In genomic region chr12:73794151-73794883, GRCm38 (mm10) we compare ENCODE assay signal across 9 mouse cellular contexts.
DNase-seq lines count a peak whose midpoint lies in the region; ATAC-seq and TF ChIP-seq lines count a peak whose summit lies in the region.
"Had no signal": no experiment of that assay in that cellular context is flagged by ENCODE, and none has a peak within 500 bp of the region (broad histone marks: within the 10 kb centered on the region; RNA-seq: fewer than 3 reads in every experiment).

No protein-coding gene starts in this region.

- no peaks in the 10 kb centered on the region for H3K9me3 ChIP-seq in forebrain, embryonic 14.5 days (replicated peaks; ENCODE audit: control insufficient read depth, low read length)
- H3K9me3 ChIP-seq in heart, embryonic 16.5 days (replicated peaks; ENCODE audit: control insufficient read depth, low read length) = no peaks in the 10 kb centered on the region
- H3K9me3 ChIP-seq in kidney, postnatal 0 days (replicated peaks; ENCODE audit: low read length) = no peaks in the 10 kb centered on the region
- H3K9me3 ChIP-seq in neural tube, embryonic 13.5 days = no peaks in the 10 kb centered on the region

- H3K27me3 ChIP-seq in forebrain, embryonic 14.5 days (replicated peaks; ENCODE audit: control insufficient read depth, insufficient read depth, low read length) = no peaks in the 10 kb centered on the region
- H3K27me3 ChIP-seq in heart, embryonic 16.5 days (ENCODE audit: control insufficient read depth, insufficient read depth, low read length) = no peaks in the 10 kb centered on the region
- no peaks in the 10 kb centered on the region for H3K27me3 ChIP-seq in kidney, postnatal 0 days (ENCODE audit: insufficient read depth, low read length)
- H3K27me3 ChIP-seq in neural tube, embryonic 13.5 days = peaks cover 12% of the 10 kb centered on the region; the same call in 1 of the 2 replicates

- peak overlapping the region; percentile 25; the same call in 1 of the 2 replicates for H3K4me2 ChIP-seq in forebrain, embryonic 14.5 days (ENCODE audit: low read length)
- H3K4me2 ChIP-seq in heart, embryonic 16.5 days (ENCODE audit: low read depth, low read length) = peak overlapping the region; percentile 48
- H3K4me2 ChIP-seq in kidney, postnatal 0 days (ENCODE audit: low read length) = peak overlapping the region; percentile 10; the same call in 1 of the 2 replicates
- H3K4me2 ChIP-seq in neural tube, embryonic 13.5 days = peak overlapping the region; percentile 33; the same call in 1 of the 2 replicates

- H3K4me3 ChIP-seq in forebrain, embryonic 14.5 days (ENCODE audit: low read depth, low read length) = no peak overlapping the region
- H3K4me3 ChIP-seq in heart, embryonic 16.5 days (ENCODE audit: low read length) = 0 out of 2 replicates have a peak overlapping the region, but pooled peaks have one; percentile 0
- H3K4me3 ChIP-seq in kidney, postnatal 0 days (replicated peaks; ENCODE audit: low read depth, low read length) = no peak overlapping the region
- no peak overlapping the region for H3K4me3 ChIP-seq in neural tube, embryonic 13.5 days

- DNase-seq in 3T3-L1 (ENCODE audit: low read depth, low spot score) (peak; percentile 80), liver (peak; percentile 32)
- peak; percentile 67 to 74 for DNase-seq in adrenal gland, postnatal 4 days (ENCODE audit: low spot score in 2 of 2)
- DNase-seq in forebrain, embryonic 14.5 days (ENCODE audit: low spot score) = peak; percentile 57
- peak; percentile 51 for DNase-seq in kidney, postnatal 0 days (ENCODE audit: low spot score)
- peak; percentile 80 for DNase-seq in testis, postnatal 14 days (ENCODE audit: low spot score)

- 17% methylated on average over 17 of the region's 17 CpGs for WGBS in forebrain, embryonic 14.5 days
- WGBS in heart, embryonic 16.5 days = 9% methylated on average over 17 of the region's 17 CpGs
- WGBS in kidney, postnatal 0 days = 21% methylated on average over 17 of the region's 17 CpGs
- WGBS in neural tube, embryonic 13.5 days = 32% methylated on average over 17 of the region's 17 CpGs

- TF ChIP-seq CTCF in kidney, postnatal 0 days (IDR thresholded peaks at IDR 0.05; ENCODE audit: low read depth) = 0 out of 2 replicates have a peak, but pooled peaks have one; percentile 8

- H3K27ac ChIP-seq in forebrain, embryonic 14.5 days (ENCODE audit: low read depth, low read length) = peak overlapping the region; percentile 33; the same call in 1 of the 2 replicates
- H3K27ac ChIP-seq in heart, embryonic 16.5 days (ENCODE audit: low read length) = peak overlapping the region; percentile 95
- H3K27ac ChIP-seq in kidney, postnatal 0 days = peak overlapping the region; percentile 82
- H3K27ac ChIP-seq in neural tube, embryonic 13.5 days (replicated peaks) = no peak overlapping the region

- ATAC-seq in forebrain, embryonic 14.5 days = peak; percentile 55
- ATAC-seq in heart, embryonic 16.5 days (replicated peaks; ENCODE audit: extremely low read depth, insufficient read depth, low FRiP score) = peak; percentile 83
- peak; percentile 80 for ATAC-seq in kidney, postnatal 0 days (replicated peaks; ENCODE audit: low FRiP score, low read depth)
- 0 out of 2 replicates have a peak, but pooled peaks have one; percentile 32 for ATAC-seq in neural tube, embryonic 13.5 days (ENCODE audit: low read depth)

- no peaks in the 10 kb centered on the region for H3K36me3 ChIP-seq in forebrain, embryonic 14.5 days (ENCODE audit: control insufficient read depth, insufficient read depth, low read length)
- H3K36me3 ChIP-seq in heart, embryonic 16.5 days (ENCODE audit: control insufficient read depth, insufficient read depth) = no peaks in the 10 kb centered on the region
- no peaks in the 10 kb centered on the region for H3K36me3 ChIP-seq in kidney, postnatal 0 days (ENCODE audit: insufficient read depth, low read length)
- H3K36me3 ChIP-seq in neural tube, embryonic 13.5 days = no peaks in the 10 kb centered on the region
- H3K36me3 ChIP-seq: G1E had no signal

- peaks cover 9% of the 10 kb centered on the region for H3K4me1 ChIP-seq in forebrain, embryonic 14.5 days (ENCODE audit: control insufficient read depth, insufficient read depth, low read length)
- H3K4me1 ChIP-seq in heart, embryonic 16.5 days (ENCODE audit: control insufficient read depth, insufficient read depth, low read length) = peaks cover 50% of the 10 kb centered on the region
- H3K4me1 ChIP-seq in kidney, postnatal 0 days (replicated peaks; ENCODE audit: insufficient read depth, low read length) = peaks cover 6% of the 10 kb centered on the region; the same call in 1 of the 2 replicates
- H3K4me1 ChIP-seq in neural tube, embryonic 13.5 days (replicated peaks) = peaks cover 18% of the 10 kb centered on the region

- H3K9ac ChIP-seq in forebrain, embryonic 14.5 days (ENCODE audit: low read length) = peak overlapping the region; percentile 0; the same call in 1 of the 2 replicates
- peak overlapping the region; percentile 66 for H3K9ac ChIP-seq in heart, embryonic 16.5 days (ENCODE audit: low read length)
- H3K9ac ChIP-seq in kidney, postnatal 0 days (ENCODE audit: low read depth, low read length) = no peak overlapping the region
- peak overlapping the region; percentile 38 for H3K9ac ChIP-seq in neural tube, embryonic 13.5 days

Comparison
In these comparisons a context has a peak if more than half of its experiments do, and no peak if none do; other contexts are left out.
1. ATAC-seq: peak in every context shown above with its lines; median percentile 83 in heart, embryonic 16.5 days; 80 in kidney, postnatal 0 days; 55 in forebrain, embryonic 14.5 days; 32 in neural tube, embryonic 13.5 days.